Mouse (Mus musculus) heart, postnatal 14 days (tissue): ENCODE data around the gene Pcyt2. TPM values are rescaled to one million over a fixed set of nuclear protein-coding genes. Genes with fewer than 3 reads are reported as not detected.
A peak's percentile ranks its signal among the peaks of the same experiment; 100 is the strongest.

Experiments used
- DNase-seq, 2 experiments: peaks; one replicate each; pipeline ENCODE4 v3.0.0; 2021 to 2022
- intact Hi-C: fragments of 180-260 bp; cut with DNase I; formaldehyde crosslinking; loops from one replicate; pipeline ENCODE4 v1.15.1; 2025
- total RNA-seq, 2 experiments: library from RNA; stranded (reverse); gene quantifications; 2 replicates each; pipeline ENCODE4 v1.2.3; 2021

Pcyt2 gene
- total RNA-seq, 2 experiments from 2014 or later = 47.7 to 49.4 TPM

DNA sequence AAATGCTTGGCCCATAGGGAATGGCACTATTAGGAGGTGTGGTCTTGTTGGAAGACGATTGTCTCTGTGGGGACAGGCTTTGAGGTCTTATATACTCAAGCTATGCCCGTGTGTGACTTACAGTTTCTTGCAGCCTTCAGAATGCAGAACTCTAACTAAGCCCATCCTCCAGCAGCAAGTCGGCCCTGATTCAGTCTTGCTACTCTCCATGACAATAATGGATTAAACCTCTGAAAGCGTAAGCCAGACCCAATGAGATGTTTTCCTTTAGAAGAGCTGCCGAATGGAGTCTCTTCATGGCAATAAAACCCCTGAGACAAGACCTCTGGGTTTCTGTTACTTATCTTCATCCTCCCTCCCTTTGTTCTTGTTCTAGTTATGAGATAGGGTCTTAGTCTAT lies 17.1 kb upstream of the Pcyt2 start:
- intact Hi-C loops = no loop called here
- DNase-seq = no peak

DNA sequence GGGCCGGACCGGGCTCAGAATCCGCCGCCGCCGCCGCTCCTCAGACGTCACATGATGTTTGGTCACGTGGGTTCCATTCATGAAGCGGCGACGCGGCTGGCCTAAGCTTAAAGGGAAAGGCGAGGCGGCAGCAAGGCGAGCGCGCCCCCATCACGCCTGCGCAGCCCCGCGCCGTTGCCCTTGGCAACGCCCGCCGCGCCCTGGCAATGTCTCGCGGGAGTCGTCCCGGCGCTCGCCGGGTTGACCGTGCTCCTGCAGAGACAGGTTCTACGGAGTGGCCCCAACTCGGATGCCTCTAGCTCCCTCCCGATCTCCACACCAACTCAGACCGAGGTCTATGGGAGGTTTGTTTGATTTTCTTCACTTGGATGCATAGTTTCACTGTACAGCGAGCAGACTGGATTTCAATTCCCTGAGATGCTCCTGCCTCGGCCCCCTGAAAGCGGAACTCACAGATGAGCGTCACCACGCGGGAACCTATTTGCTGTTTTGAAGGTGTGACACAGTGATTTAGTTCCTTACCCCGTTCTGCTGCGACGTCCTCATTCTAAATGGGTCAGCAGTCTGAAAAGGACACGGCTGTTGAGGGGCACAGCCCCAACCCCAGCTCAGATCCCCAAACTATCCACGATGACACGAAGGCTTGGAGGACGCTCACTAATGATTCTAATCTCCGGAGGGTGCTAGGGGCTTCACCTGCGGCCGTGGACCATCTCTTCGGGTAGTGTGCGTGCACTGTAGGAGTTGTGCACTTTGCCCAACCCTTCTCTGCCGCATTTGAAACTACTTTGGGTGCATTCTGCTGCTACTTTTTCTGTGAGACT lies 16.0 kb upstream of the Pcyt2 start, which contains the start of gene Mafg:
Gene Mafg (minus strand): TSS at position 81 of the 824 bp plus-strand sequence.
- intact Hi-C loops = no loop called here
- peak; percentile 94 to 95 for DNase-seq

- intact Hi-C loops = no loop called here
- peak; percentile 74 to 75 for DNase-seq
Observed at GRCm38 (mm10) chr11:120632559-120633519, 15.1 kb upstream of the Pcyt2 start.

DNA sequence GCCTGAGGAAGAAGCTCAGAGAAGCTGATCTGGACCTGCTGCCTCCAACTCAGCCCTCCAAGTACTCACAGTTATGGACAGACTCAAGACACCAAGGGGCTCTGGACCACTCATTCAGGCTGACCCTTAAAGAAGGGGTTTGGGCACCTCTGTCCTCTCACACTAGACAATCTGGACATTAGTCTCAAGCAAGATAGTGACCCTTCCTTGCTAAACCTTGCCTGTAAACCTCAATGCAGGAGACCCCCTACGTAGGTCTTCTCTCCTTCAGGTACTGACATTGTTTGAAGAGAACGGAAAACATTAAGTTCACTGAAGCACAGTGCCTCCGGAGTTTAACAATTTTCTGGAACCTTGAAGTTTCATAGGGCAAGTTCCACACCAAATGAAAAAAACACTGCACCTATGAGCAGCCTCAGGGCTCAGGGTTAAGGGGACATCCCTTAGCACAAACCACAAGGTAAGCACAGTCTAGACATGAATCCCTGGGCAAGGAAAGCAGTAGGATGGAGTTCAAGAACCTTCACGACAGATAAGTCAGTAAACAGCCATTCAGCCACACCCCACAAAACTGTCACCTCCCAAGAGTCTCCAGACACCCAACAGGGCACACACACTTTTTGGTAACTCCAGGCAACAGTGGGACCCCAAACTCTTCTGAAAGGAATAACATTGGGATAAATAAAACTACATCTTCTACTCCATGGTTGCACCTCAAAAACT lies 14.2 kb upstream of the Pcyt2 start:
- DNase-seq = no peak
- intact Hi-C loops = no loop called here

GRCm38 (mm10) chr11:120630881-120631725 lies 13.4 kb upstream of the Pcyt2 start:
- DNase-seq = no peak
- intact Hi-C loops = no loop called here

GRCm38 (mm10) chr11:120630401-120630871 lies 12.7 kb upstream of the Pcyt2 start:
- intact Hi-C loops = no loop called here
- peak in 1 of 2 experiments; percentile 57 for DNase-seq

DNA sequence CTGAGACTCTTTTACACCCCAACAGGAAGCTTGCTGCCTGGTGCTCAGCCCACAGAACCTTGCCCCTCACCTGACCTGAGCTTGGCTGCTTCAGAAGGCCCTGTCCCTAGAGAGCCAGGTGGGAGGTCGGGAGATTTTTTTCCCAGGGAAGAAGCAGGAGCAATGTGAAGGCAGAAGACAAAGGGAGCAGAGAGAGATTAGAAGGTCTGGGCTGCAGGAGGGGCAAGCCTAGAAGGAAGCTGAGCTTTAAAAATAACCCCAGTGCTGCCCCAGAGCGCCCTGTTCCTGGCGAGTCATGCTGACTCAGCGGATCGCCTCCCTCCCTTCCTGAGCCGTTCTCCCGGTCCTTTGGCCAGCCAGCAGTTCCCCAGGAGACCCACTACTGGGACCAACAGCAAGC lies 12.2 kb upstream of the Pcyt2 start:
- intact Hi-C loops = no loop called here
- peak; percentile 70 to 71 for DNase-seq

DNA sequence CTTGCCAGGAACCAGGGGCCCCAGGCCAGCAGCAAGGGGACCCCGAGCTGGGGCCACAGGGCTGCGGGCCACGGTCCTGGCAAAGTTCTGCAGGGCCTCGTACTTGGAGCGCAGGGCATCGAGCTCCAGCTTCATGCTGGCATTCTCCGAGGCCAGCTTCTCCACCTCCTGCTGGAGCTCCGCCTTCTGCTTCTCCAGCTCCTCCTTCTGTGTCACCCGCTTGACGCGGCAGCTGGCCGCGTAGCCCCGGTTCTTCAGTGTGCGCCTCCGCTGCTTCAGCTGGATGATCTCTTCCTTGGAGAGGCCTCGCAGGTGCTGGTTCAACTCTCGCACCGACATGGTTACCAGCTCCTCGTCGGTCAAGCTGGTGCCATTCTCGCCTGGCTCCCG lies 11.6 kb upstream of the Pcyt2 start:
- intact Hi-C loops = no loop called here
- DNase-seq = no peak

GRCm38 (mm10) chr11:120628601-120629340 lies 11.0 kb upstream of the Pcyt2 start:
- intact Hi-C loops = no loop called here
- DNase-seq = no peak

DNA sequence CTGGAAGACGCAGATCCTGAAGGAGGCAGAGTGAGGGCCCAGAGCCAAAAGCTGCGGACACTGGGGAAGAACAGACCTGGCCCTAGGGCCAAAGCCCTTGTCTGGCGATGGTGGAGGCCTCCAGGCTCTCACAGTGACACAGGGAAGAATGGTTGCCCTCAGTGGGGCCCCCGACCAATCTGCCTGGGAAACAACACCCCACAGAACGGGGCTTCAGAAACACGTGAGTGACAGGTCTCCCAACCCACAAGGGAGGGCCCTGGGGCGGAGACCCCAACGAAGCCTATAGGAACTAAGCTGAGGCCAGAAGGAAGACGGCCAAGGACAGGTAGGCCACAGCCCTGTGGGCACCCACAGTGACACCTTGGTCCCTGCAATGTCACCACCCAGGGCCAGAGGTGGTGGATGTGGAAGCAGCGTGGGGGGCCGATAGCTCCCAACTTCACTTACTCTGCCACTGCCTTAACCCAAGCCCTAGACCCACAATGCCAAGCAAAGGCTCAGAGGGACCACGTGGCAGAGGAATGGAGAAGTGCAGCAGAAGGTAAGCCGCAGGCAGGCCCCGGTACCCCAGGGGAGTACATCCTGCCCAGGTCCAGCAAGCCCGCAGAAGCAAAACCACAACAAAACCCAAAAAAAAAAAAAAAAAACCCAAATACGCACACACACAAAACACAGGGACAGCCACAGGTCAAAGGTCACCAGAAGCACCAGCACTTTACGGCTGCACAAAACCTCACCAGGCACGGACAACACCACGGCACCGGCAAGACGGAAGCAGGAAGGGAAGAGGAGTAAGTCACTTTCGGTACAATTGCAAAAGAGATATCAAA lies 9.9 kb upstream of the Pcyt2 start:
- no peak for DNase-seq
- intact Hi-C loops = no loop called here

- intact Hi-C loops = no loop called here
- no peak for DNase-seq
Observed at GRCm38 (mm10) chr11:120626785-120627467, 9.2 kb upstream of the Pcyt2 start.

- intact Hi-C loops = loop anchor here (2.0 kb wide), 1 partner anchor 50 kb away; no protein-coding TSS in a partner anchor
- no peak for DNase-seq
Observed at GRCm38 (mm10) chr11:120625152-120625775, 7.5 kb upstream of the Pcyt2 start, which contains the start of gene Sirt7. Sirt7 (minus strand) TSS chr11:120625240.

DNA sequence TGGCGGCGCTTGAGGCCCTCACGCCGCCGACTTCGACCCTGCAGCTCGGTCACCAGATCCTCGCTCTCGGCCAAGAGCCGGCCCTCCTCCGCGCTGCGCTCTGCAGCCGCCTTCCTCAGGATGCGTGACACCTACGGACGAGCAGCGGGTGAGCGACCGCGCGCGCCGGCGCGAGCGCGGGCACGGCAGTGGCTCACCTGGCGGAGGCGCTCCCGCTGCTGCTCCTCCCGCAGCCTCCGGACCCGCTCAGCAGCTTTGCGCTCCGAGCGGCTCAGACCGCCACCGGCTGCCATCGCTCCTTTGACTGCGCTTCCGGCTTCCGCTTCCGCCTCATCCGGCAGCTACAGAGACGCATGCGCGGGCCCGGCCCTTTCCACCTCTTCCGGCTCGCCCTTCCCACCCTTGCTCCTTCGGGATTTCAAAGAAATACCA lies 7.0 kb upstream of the Pcyt2 start:
- DNase-seq = peak; percentile 89 to 90
- intact Hi-C loops = loop anchor here (2.0 to 5.0 kb wide), 2 partner anchors 50 to 173 kb away; partner anchors contain the start of gene Dus1l

GRCm38 (mm10) chr11:120623961-120624679 lies 6.4 kb upstream of the Pcyt2 start:
- DNase-seq = peak; percentile 69 to 80
- intact Hi-C loops = loop anchor here (2.0 to 5.0 kb wide), 2 partner anchors 51 to 173 kb away; partner anchors contain the start of gene Dus1l

DNA sequence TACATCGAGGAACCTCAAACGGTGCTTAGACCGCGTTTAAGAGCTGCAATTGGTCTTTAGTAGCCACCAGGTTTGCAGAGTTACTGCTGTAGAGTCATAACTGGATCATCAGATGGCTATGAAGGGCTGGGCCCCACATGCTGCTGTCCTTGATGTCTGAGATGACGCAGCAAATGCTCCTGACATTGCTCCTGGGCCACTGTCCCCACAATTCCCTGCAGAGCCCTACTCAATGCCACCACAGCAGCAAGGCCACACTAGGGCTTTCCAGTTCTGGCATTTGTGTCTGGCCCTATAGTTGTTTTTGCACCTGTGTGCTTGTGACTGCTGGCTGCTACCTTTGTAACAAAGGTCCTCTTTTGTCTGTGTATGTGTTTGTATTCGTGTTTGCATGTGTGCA lies 5.1 kb upstream of the Pcyt2 start:
- DNase-seq = no peak
- intact Hi-C loops = loop anchor here (5.0 kb wide), 1 partner anchor 174 kb away; the partner anchor contains the start of gene Dus1l

- DNase-seq = no peak
- intact Hi-C loops = loop anchor here (5.0 kb wide), 1 partner anchor 177 kb away; the partner anchor contains the start of gene Dus1l
Observed at GRCm38 (mm10) chr11:120620195-120620594, 2.5 kb upstream of the Pcyt2 start.
